Mouse (Mus musculus): ENCODE measurements around the gene Serbp1.

Serbp1 gene

DNA sequence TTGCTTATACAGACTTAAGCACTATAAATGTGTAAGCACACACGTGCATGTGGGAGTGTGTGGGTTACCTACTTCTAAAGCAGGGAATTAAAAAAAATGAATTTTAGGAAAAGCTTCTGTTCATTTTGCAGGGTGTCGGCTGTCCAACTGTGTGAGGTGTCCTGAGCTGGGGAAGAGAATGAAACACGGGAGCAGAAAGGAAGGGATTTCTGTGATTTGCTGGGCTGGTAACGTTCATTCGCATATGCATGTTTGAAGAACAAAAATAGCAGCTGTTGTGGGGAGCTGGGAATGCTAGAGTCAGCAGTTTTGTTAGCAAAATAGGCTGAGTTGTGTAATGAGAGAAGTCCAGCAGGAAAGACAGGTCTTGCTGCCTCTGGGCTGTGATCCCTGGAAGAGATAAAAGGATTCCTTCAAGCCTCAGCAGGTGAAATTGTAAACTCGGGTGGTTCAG, 62.8 kb downstream of the Serbp1 start:
- DNase-seq (ENCODE audit: low read depth, low spot score): peak; percentile 77

DNA sequence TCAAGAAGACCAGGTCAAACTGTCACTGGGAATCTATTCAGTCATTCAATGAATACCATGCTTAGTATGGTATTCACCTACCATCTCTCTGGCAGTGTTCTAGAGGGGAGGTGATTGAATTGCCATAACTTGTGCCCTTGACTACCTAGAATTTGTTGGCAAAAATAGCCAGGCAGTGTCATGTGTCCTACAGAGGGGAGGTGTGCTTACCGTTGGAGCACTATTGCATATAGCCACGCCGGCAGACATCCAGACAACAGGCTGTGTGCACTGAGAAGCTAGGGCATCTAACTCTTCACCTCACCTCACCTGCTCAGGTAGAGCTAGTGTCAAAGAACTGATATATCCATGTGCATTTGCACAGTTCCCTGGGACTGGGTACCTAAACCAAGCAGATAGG, 63.3 kb downstream of the Serbp1 start:
- DNase-seq (ENCODE audit: low read depth, low spot score): no peak

DNA sequence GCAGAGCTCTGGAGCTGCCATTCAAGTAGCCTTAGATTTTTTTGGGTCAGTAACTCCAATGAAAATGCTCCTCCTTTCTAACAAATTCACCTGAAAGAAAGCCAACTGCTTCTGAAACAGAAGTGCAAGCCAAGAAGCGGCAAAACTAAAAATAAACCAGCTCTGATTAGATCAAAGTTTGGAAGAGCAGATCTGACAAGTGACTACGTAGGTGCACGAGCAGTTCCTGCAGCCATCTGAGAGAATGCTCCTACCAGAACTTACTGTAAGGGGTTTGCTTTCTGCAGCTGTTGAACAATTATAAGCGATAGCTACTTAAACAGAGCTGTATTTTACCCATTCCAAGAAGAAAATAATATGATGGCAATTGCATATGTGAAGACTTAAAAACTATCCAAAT, 64.5 kb downstream of the Serbp1 start:
- DNase-seq (ENCODE audit: low read depth, low spot score): peak; percentile 49

DNA sequence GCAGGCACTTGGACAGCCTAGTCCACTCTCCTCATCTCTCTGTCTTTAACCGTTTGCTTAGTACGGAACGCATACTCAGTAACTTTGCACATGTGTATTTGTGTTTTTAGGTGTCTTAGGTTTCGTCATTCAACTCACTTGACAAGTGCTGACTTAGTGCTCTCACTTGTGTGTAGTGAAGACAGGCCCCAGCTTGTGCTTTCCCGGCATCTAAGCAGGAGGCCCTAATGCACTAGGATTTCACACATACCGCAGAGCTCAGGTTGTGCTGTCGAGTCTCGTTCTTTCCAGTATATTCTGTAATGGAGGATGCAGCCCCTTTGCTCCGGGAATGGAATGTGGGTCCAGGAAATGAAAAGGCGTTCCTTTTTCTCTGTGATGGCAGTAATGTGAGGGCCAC, 65.2 kb downstream of the Serbp1 start:
- DNase-seq (ENCODE audit: low read depth, low spot score): no peak

GRCm38 (mm10) chr6:67308994-67309393, 71.0 kb downstream of the Serbp1 start:
- DNase-seq (ENCODE audit: low read depth, low spot score): no peak

- no peak for DNase-seq (ENCODE audit: low read depth, low spot score)
Measured at GRCm38 (mm10) chr6:67309752-67310151, 71.8 kb downstream of the Serbp1 start.

DNA sequence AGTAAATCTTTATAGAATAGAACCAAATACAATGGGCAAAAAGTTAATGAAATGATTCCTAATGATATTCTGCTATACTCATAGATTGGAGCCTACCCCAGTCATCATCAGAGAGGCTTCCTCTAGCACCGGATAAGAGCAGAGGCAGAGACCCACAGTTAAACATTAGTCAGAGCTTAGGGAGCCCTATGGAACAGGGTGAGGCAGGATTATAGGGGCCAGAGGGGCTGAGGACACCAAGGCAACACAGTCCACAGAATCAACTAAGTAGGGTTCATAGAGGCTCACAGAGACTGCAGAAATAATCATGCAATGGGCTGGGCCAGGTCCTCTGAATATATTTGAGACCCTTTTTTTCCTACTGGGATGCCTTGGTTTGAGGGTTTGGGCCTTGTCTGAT, 76.7 kb downstream of the Serbp1 start:
- DNase-seq (ENCODE audit: low read depth, low spot score): no peak

DNA sequence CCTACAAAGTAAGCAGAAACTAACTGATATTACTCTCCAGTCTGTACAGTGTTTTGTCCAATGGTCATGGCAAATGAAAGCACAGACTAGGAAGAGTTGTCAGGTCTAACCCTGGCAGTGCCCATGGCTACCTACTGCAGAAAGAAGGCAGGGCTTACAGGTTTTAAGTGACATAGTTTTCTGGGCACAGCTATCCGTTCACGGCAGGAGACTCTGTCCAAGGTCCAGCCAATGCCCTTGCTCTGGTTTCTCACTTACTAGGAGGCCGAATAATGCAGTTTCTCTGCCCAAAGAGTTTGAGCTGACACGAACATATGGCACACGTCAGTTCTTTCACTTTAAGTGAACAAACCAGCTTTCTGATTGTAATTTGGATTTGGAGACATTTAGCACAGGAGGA, 79.1 kb downstream of the Serbp1 start:
- peak; percentile 27 for DNase-seq (ENCODE audit: low read depth, low spot score)

GRCm38 (mm10) chr6:67317827-67318338, 79.9 kb downstream of the Serbp1 start:
- DNase-seq (ENCODE audit: low read depth, low spot score): no peak

GRCm38 (mm10) chr6:67318451-67318850, 80.5 kb downstream of the Serbp1 start:
- peak; percentile 87 for DNase-seq (ENCODE audit: low read depth, low spot score)

- peak; percentile 17 for DNase-seq (ENCODE audit: low read depth, low spot score)
Measured at GRCm38 (mm10) chr6:67323788-67324187, 85.8 kb downstream of the Serbp1 start.

DNA sequence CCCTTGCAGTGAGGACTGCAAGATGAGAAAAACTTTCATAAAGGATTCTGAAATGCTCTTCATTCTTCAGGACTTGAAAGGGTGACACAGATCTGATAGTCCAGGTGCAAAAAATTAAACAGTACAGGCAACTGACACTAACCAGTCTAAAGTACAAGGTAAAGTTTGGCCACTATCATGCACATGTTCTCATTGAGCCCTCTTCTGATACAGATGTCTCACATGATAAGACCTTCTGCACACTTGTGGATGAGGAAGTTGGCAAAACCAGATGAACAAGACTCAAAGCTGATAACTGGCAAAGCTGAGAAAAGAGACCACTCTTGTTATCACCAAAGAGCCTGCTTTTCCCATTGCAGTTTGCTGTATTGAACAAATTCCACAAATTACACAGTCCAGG, 100.0 kb downstream of the Serbp1 start:
- no peak for DNase-seq (ENCODE audit: low read depth, low spot score)

- no peak for DNase-seq (ENCODE audit: low read depth, low spot score)
Measured at GRCm38 (mm10) chr6:67339494-67339893, 101.5 kb downstream of the Serbp1 start.

All from brain, adult 2 months (tissue).